Mouse (Mus musculus) MEL (cell line): ENCODE measurements around the gene Gm17509. TPM values are rescaled to one million over a fixed set of nuclear protein-coding genes. Genes with fewer than 3 reads are reported as not detected.

Source experiments
- DNase-seq: peaks from one replicate; pipeline ENCODE4 v3.0.0; 2011; ENCODE audit warnings: low read depth, low spot score
- H3K27ac ChIP-seq: 2 replicates; pipeline ENCODE4 v1.5.1; 2012; ENCODE audit warnings: low read depth, mild to moderate bottlenecking, control low read depth, low read length, moderate library complexity; ENCODE audit not compliant: control insufficient read depth
- H3K27me3 ChIP-seq, 2 experiments: fragments of 150-350 bp in 1 of 2; sonication (generic) in 1 of 2; 2 replicates each; pipeline ENCODE4 v1.6.1; 2012; ENCODE audit warnings: low read length in 2 of 2, mild to moderate bottlenecking in 2 of 2, improper control_type of control experiment in 1 of 2, moderate library complexity in 1 of 2; ENCODE audit not compliant: insufficient read depth in 2 of 2, control insufficient read depth in 1 of 2
- H3K36me3 ChIP-seq, 2 experiments: 2 replicates each; pipeline ENCODE4 v1.6.1; 2012 to 2014; ENCODE audit warnings: low read length in 2 of 2, improper control_type of control experiment in 1 of 2, inconsistent platforms in 1 of 2, mild to moderate bottlenecking in 1 of 2; ENCODE audit not compliant: insufficient read depth in 2 of 2, control insufficient read depth in 1 of 2
- H3K4me1 ChIP-seq, 2 experiments: fragments of 150-350 bp in 1 of 2; sonication (generic) in 1 of 2; 2 replicates each; pipeline ENCODE4 v1.6.1; 2012; ENCODE audit warnings: low read length in 2 of 2, improper control_type of control experiment in 1 of 2, mild to moderate bottlenecking in 1 of 2; ENCODE audit not compliant: insufficient read depth in 2 of 2, control insufficient read depth in 1 of 2
- H3K4me3 ChIP-seq, 2 experiments: fragments of 150-350 bp in 1 of 2; sonication (generic) in 1 of 2; 2 replicates each; pipeline ENCODE4 v1.5.1; 2012; ENCODE audit warnings: low read depth in 2 of 2, low read length in 2 of 2, mild to moderate bottlenecking in 2 of 2, moderate library complexity in 2 of 2, control low read depth in 1 of 2, improper control_type of control experiment in 1 of 2; ENCODE audit not compliant: control insufficient read depth in 1 of 2, insufficient read depth in 1 of 2
- H3K79me2 ChIP-seq: 2 replicates; pipeline ENCODE4 v1.6.1; 2012; ENCODE audit warnings: mild to moderate bottlenecking, low read length, moderate library complexity; ENCODE audit not compliant: control insufficient read depth, poor library complexity, insufficient read depth
- H3K9ac ChIP-seq: 2 replicates; pipeline ENCODE4 v1.6.1; 2012; ENCODE audit warnings: low read depth, mild to moderate bottlenecking, control low read depth, low read length, moderate library complexity; ENCODE audit not compliant: control insufficient read depth, poor library complexity, severe bottlenecking
- H3K9me3 ChIP-seq: fragments of 150-350 bp; sonication (generic); replicated peaks from 2 replicates; pipeline ENCODE4 v1.6.1; 2012; ENCODE audit warnings: mild to moderate bottlenecking, low read length, improper control_type of control experiment, moderate library complexity; ENCODE audit not compliant: insufficient read depth
- BHLHE40 ChIP-seq: IDR thresholded peaks from 2 replicates; pipeline ENCODE4 v1.6.1; 2012; ENCODE audit warnings: low read depth, mild to moderate bottlenecking, inconsistent platforms, low read length, improper control_type of control experiment, borderline replicate concordance
- CHD1 ChIP-seq: IDR thresholded peaks from 2 replicates; pipeline ENCODE4 v1.6.1; 2012; ENCODE audit warnings: low read depth, mild to moderate bottlenecking, inconsistent platforms, low read length, improper control_type of control experiment
- CHD2 ChIP-seq: IDR thresholded peaks from 2 replicates; pipeline ENCODE4 v1.6.1; 2011; ENCODE audit warnings: low read length, improper control_type of control experiment
- EP300 ChIP-seq, 2 experiments: IDR thresholded peaks; 2 replicates each; pipeline ENCODE4 v1.6.1; 2011; ENCODE audit warnings: improper control_type of control experiment in 2 of 2, low read length in 2 of 2, low read depth in 1 of 2, mild to moderate bottlenecking in 1 of 2
- ETS1 ChIP-seq: IDR thresholded peaks from 2 replicates; pipeline ENCODE4 v1.6.1; 2012; ENCODE audit warnings: low read depth, mild to moderate bottlenecking, inconsistent platforms, low read length, improper control_type of control experiment, moderate library complexity
- GABPA ChIP-seq: IDR thresholded peaks from 2 replicates; pipeline ENCODE4 v1.6.1; 2012; ENCODE audit warnings: low read depth, mild to moderate bottlenecking, inconsistent platforms, low read length, improper control_type of control experiment, moderate library complexity
- JUND ChIP-seq: IDR thresholded peaks from 2 replicates; pipeline ENCODE4 v1.6.1; 2011; ENCODE audit warnings: low read depth, mild to moderate bottlenecking, improper control_type of control experiment, low read length
- MAFK ChIP-seq: IDR thresholded peaks from 2 replicates; pipeline ENCODE4 v1.6.1; 2011; ENCODE audit warnings: low read depth, mild to moderate bottlenecking, low read length, improper control_type of control experiment, borderline replicate concordance
- MAX ChIP-seq: IDR thresholded peaks from 2 replicates; pipeline ENCODE4 v1.6.1; 2011; ENCODE audit warnings: low read length, improper control_type of control experiment
- MAZ ChIP-seq: IDR thresholded peaks from 2 replicates; pipeline ENCODE4 v1.6.1; 2012; ENCODE audit warnings: low read depth, mild to moderate bottlenecking, inconsistent platforms, low read length, improper control_type of control experiment
- MXI1 ChIP-seq: IDR thresholded peaks from 2 replicates; pipeline ENCODE4 v1.6.1; 2011; ENCODE audit warnings: mild to moderate bottlenecking, low read depth, low read length, improper control_type of control experiment
- MYB ChIP-seq: IDR thresholded peaks from 2 replicates; pipeline ENCODE4 v1.6.1; 2011; ENCODE audit warnings: mild to moderate bottlenecking, low read depth, low read length, improper control_type of control experiment
- NRF1 ChIP-seq: IDR thresholded peaks from 2 replicates; pipeline ENCODE4 v1.6.1; 2014; ENCODE audit warnings: low read depth, mild to moderate bottlenecking, inconsistent platforms, low read length, improper control_type of control experiment, moderate library complexity; ENCODE audit not compliant: poor library complexity, insufficient read depth, severe bottlenecking
- POLR2A ChIP-seq, 2 experiments: IDR thresholded peaks; 2 replicates each; pipeline ENCODE4 v1.6.1; 2011 to 2012; ENCODE audit warnings: low read length in 2 of 2, mild to moderate bottlenecking in 2 of 2, control low read depth in 1 of 2, improper control_type of control experiment in 1 of 2, low read depth in 1 of 2, moderate library complexity in 1 of 2; ENCODE audit not compliant: control insufficient read depth in 1 of 2, insufficient read depth in 1 of 2, poor library complexity in 1 of 2
- POLR2AphosphoS2 ChIP-seq: IDR thresholded peaks from 2 replicates; pipeline ENCODE4 v1.6.1; 2011; ENCODE audit warnings: low read length, improper control_type of control experiment
- POLR2AphosphoS5 ChIP-seq: IDR thresholded peaks from 2 replicates; pipeline ENCODE4 v1.6.1; 2012; ENCODE audit warnings: low read depth, borderline replicate concordance, mild to moderate bottlenecking, inconsistent platforms, low read length, moderate library complexity, mixed read lengths
- RAD21 ChIP-seq: IDR thresholded peaks from 2 replicates; pipeline ENCODE4 v1.6.1; 2011; ENCODE audit warnings: mild to moderate bottlenecking, low read depth, low read length, improper control_type of control experiment
- SIN3A ChIP-seq: IDR thresholded peaks from 2 replicates; pipeline ENCODE4 v1.6.1; 2012; ENCODE audit warnings: low read length, improper control_type of control experiment, inconsistent platforms
- SMC3 ChIP-seq: IDR thresholded peaks from 2 replicates; pipeline ENCODE4 v1.6.1; 2011; ENCODE audit warnings: low read depth, low read length, improper control_type of control experiment
- TAL1 ChIP-seq: IDR thresholded peaks from 2 replicates; pipeline ENCODE4 v1.6.1; 2012; ENCODE audit warnings: mild to moderate bottlenecking, inconsistent platforms, low read length, moderate library complexity, mixed read lengths
- TCF12 ChIP-seq: IDR thresholded peaks from 2 replicates; pipeline ENCODE4 v1.6.1; 2014; ENCODE audit warnings: low read depth, mild to moderate bottlenecking, inconsistent platforms, low read length, improper control_type of control experiment, moderate library complexity
- USF1 ChIP-seq: IDR thresholded peaks from 2 replicates; pipeline ENCODE4 v1.6.1; 2014; ENCODE audit warnings: low read depth, mild to moderate bottlenecking, inconsistent platforms, low read length, improper control_type of control experiment, moderate library complexity
- ZC3H11A ChIP-seq: IDR thresholded peaks from 2 replicates; pipeline ENCODE4 v1.6.1; 2012; ENCODE audit warnings: low read depth, mild to moderate bottlenecking, inconsistent platforms, low read length, improper control_type of control experiment
- polyA plus RNA-seq, 2 experiments: library from polyadenylated mRNA; stranded (reverse) in 1 of 2; unstranded in 1 of 2; fragments of >175 nt in 1 of 2; fragments of >200 nt in 1 of 2; gene quantifications; 2 replicates each; pipeline versions ENCODE4 v1.2.1 to v1.2.4; 2012; ENCODE audit warnings: low replicate concordance in 2 of 2, low read depth in 1 of 2; ENCODE audit not compliant: insufficient read length in 2 of 2, insufficient read depth in 1 of 2, missing spikeins in 1 of 2
- total RNA-seq: library from RNA; depleted of rRNA; stranded (reverse); fragments of 300-350 nt; gene quantifications from 2 replicates; pipeline ENCODE4 v1.2.3, GENCODE M21; 2012; rRNA removed

Gm17509 gene
- total RNA-seq (not detected in 2 replicates), polyA plus RNA-seq (not detected)

DNA sequence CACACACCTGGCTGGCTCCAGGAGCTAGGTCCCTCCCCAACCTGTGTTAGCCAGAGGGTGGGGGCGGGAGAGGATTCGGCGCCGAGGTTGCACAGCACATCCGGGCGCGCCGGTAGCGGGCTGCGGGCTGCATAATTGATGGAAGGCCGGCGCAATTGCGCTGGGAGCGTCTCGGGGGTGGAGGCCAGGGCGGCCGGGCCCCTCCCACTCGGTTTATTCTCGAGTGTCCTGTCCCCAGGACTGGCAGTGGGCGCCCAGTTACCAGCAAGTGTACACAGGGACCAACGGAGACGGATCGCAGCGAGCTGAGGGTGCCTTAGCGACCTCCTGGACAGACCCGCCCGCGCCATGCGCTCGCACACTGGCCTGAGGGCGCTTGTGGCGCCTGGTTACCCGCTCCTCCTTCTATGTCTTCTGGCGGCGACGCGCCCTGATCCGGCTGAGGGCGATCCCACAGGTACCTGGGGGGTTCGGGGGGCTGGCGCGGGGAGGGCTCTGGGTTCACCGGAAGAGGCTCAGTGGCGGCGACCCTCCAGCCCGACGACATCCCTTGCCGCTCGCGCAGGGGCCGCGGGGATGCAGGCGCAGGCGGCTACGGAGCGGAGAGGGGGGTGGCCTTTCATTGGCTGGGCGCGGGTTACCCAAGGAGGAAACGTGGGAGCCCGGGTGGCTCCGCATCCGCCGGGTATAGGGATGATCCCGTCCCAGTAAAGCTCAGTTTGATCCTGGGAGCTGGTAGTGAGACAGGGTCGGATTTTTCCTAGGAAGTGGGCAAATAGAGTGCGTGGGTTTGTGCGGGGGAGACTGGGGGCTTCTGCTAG lies at the start of gene Gm17509:
Gm17509 (minus strand) TSS at position 575 of the 821 bp plus-strand sequence.
- Histone ChIP-seq H3K9ac (no peak within 1 kb of the TSS), H3K4me1 (no peaks in the 10 kb centered on the region), H3K27me3 (no peaks in the 10 kb centered on the region), H3K27ac (no peak within 1 kb of the TSS), H3K79me2 (no peaks in the 10 kb centered on the region), H3K4me3 (no peak within 1 kb of the TSS), H3K36me3 (no peaks in the 10 kb centered on the region), H3K9me3 (no peaks in the 10 kb centered on the region)
- DNase-seq, result no peak
- no peak for TF ChIP-seq TCF12
- no peak for TF ChIP-seq ZC3H11A
- no peak for TF ChIP-seq MAX
- TF ChIP-seq CHD2, result no peak
- no peak for TF ChIP-seq GABPA
- no peak for TF ChIP-seq BHLHE40
- no peak for TF ChIP-seq RAD21
- TF ChIP-seq MXI1, result no peak
- TF ChIP-seq EP300 (IDR thresholded peaks at IDR 0.05; ENCODE audit: low read depth in 1 of 2, low read length in 2 of 2), result no peak

DNA sequence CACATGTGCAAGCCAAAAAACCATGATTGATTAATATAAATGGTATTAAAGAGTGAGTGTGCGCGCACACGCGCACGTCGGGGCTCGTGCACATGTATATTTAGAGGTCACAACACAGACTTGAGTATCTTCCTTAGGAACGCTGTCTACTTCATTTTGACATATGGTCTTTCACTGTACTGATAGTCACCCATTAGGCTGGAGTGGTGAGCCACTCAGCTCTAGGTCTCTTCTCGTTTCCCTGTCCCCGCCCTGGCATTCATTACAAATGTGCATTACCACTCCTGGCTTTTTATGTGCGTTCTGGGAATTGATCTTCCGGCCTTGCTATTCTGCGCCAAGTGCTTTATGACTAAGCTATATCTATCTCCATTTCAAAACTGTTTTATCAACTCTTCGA lies 47.1 kb upstream of the Gm17509 start:
- no peak overlapping the region for H3K4me3 ChIP-seq
- no peak overlapping the region for H3K27ac ChIP-seq
- TF ChIP-seq CHD2, result no peak
- no peak for TF ChIP-seq EP300 (IDR thresholded peaks at IDR 0.05; ENCODE audit: low read depth in 1 of 2, low read length in 2 of 2)
- TF ChIP-seq NRF1, result no peak
- no peak for TF ChIP-seq MAFK
- TF ChIP-seq JUND, result no peak
- TF ChIP-seq USF1, result no peak
- no peak for TF ChIP-seq MAX
- no peak for TF ChIP-seq MYB
- no peak for TF ChIP-seq MXI1
- no peak for TF ChIP-seq POLR2AphosphoS2
- TF ChIP-seq MAZ, result no peak
- no peak for TF ChIP-seq ETS1
- no peak for TF ChIP-seq TAL1
- TF ChIP-seq CHD1, result no peak
- no peak for TF ChIP-seq POLR2A (IDR thresholded peaks at IDR 0.05; ENCODE audit: control insufficient read depth in 1 of 2, insufficient read depth in 1 of 2, low read depth in 1 of 2, low read length in 2 of 2, poor library complexity in 1 of 2)
- no peak for TF ChIP-seq SIN3A
- TF ChIP-seq POLR2AphosphoS5, result no peak
- no peak for TF ChIP-seq SMC3
- no peaks in the 10 kb centered on the region for H3K27me3 ChIP-seq
- no peak for DNase-seq
- no peak overlapping the region for H3K9ac ChIP-seq
- H3K9me3 ChIP-seq, result no peaks in the 10 kb centered on the region
- H3K79me2 ChIP-seq, result no peaks in the 10 kb centered on the region
- H3K36me3 ChIP-seq, result no peaks in the 10 kb centered on the region
- H3K4me1 ChIP-seq, result no peaks in the 10 kb centered on the region
